Mouse (Mus musculus) frontal cortex, postnatal 14 days (tissue): ENCODE results near the gene Mpped2.

Experiments
- DNase-seq, 2 experiments: peaks; one replicate each; pipeline ENCODE4 v3.0.0; 2022; ENCODE audit warnings: low spot score in 2 of 2

The Mpped2 gene

GRCm38 (mm10) chr2:106798824-106799223 is 105.8 kb downstream of the Mpped2 start:
- no peak for DNase-seq

- DNase-seq = no peak
Measured at GRCm38 (mm10) chr2:106815898-106816297, 122.8 kb downstream of the Mpped2 start.

GRCm38 (mm10) chr2:106821292-106821691 is 128.2 kb downstream of the Mpped2 start:
- no peak for DNase-seq

GRCm38 (mm10) chr2:106821883-106822282 is 128.8 kb downstream of the Mpped2 start:
- no peak for DNase-seq

GRCm38 (mm10) chr2:106822540-106822939 is 129.5 kb downstream of the Mpped2 start:
- no peak for DNase-seq

- DNase-seq = no peak
Measured at GRCm38 (mm10) chr2:106825461-106825860, 132.4 kb downstream of the Mpped2 start.

GRCm38 (mm10) chr2:106826023-106826422 is 133.0 kb downstream of the Mpped2 start:
- no peak for DNase-seq

- no peak for DNase-seq
Measured at GRCm38 (mm10) chr2:106826806-106827205, 133.7 kb downstream of the Mpped2 start.

GRCm38 (mm10) chr2:106828573-106829310 is 135.7 kb downstream of the Mpped2 start:
- no peak for DNase-seq

- DNase-seq = no peak
Measured at GRCm38 (mm10) chr2:106829420-106829819, 136.4 kb downstream of the Mpped2 start.

- no peak for DNase-seq
Measured at GRCm38 (mm10) chr2:106832577-106832976, 139.5 kb downstream of the Mpped2 start.

- DNase-seq = no peak
Measured at GRCm38 (mm10) chr2:106833212-106833611, 140.1 kb downstream of the Mpped2 start.

- DNase-seq = no peak
Measured at GRCm38 (mm10) chr2:106835321-106835720, 142.3 kb downstream of the Mpped2 start.

GRCm38 (mm10) chr2:106837241-106837640 is 144.2 kb downstream of the Mpped2 start:
- no peak for DNase-seq

- no peak for DNase-seq
Measured at GRCm38 (mm10) chr2:106844147-106844546, 151.1 kb downstream of the Mpped2 start.

- DNase-seq = no peak
Measured at GRCm38 (mm10) chr2:106844766-106845678, 152.0 kb downstream of the Mpped2 start.

GRCm38 (mm10) chr2:106846511-106846910 is 153.4 kb downstream of the Mpped2 start:
- DNase-seq = no peak

- no peak for DNase-seq
Measured at GRCm38 (mm10) chr2:106849389-106849788, 156.3 kb downstream of the Mpped2 start.

GRCm38 (mm10) chr2:106851515-106851914 is 158.4 kb downstream of the Mpped2 start:
- DNase-seq = no peak

- no peak for DNase-seq
Measured at GRCm38 (mm10) chr2:106854213-106854612, 161.1 kb downstream of the Mpped2 start.

- no peak for DNase-seq
Measured at GRCm38 (mm10) chr2:106854758-106855157, 161.7 kb downstream of the Mpped2 start.

GRCm38 (mm10) chr2:106855184-106855583 is 162.1 kb downstream of the Mpped2 start:
- DNase-seq = no peak
